Mouse (Mus musculus): ENCODE data around the gene Glyctk.

Glyctk gene

GRCm38 (mm10) chr9:106147851-106148431 lies 10.0 kb downstream of the Glyctk start:
- DNase-seq (ENCODE audit: low spot score in 2 of 2) = no peak

GRCm38 (mm10) chr9:106147281-106147680 lies 10.7 kb downstream of the Glyctk start:
- DNase-seq (ENCODE audit: low spot score in 2 of 2) = no peak

GRCm38 (mm10) chr9:106145582-106145981 lies 12.4 kb downstream of the Glyctk start:
- DNase-seq (ENCODE audit: low spot score in 2 of 2) = no peak

GRCm38 (mm10) chr9:106144176-106144575 lies 13.8 kb downstream of the Glyctk start:
- peak in 1 of 2 experiments; percentile 39 for DNase-seq (ENCODE audit: low spot score in 2 of 2)

GRCm38 (mm10) chr9:106141955-106142354 lies 16.0 kb downstream of the Glyctk start:
- DNase-seq (ENCODE audit: low spot score in 2 of 2) = no peak

GRCm38 (mm10) chr9:106139763-106140162 lies 18.2 kb downstream of the Glyctk start:
- DNase-seq (ENCODE audit: low spot score in 2 of 2) = peak in 1 of 2 experiments; percentile 65

- DNase-seq (ENCODE audit: low spot score in 2 of 2) = no peak
These were observed 20.2 kb downstream of the Glyctk start for GRCm38 (mm10) chr9:106137671-106138216.

- no peak for DNase-seq (ENCODE audit: low spot score in 2 of 2)
These were observed 27.7 kb downstream of the Glyctk start for GRCm38 (mm10) chr9:106130250-106130649.

- DNase-seq (ENCODE audit: low spot score in 2 of 2) = no peak
These were observed 28.9 kb downstream of the Glyctk start for GRCm38 (mm10) chr9:106129072-106129471.

GRCm38 (mm10) chr9:106126786-106127251 lies 31.1 kb downstream of the Glyctk start:
- peak; percentile 63 to 73 for DNase-seq (ENCODE audit: low spot score in 2 of 2)

- DNase-seq (ENCODE audit: low spot score in 2 of 2) = peak; percentile 39 to 71
These were observed 34.3 kb downstream of the Glyctk start for GRCm38 (mm10) chr9:106123599-106123998.

- DNase-seq (ENCODE audit: low spot score in 2 of 2) = peak in 1 of 2 experiments; percentile 51
These were observed 38.9 kb downstream of the Glyctk start for GRCm38 (mm10) chr9:106119075-106119474.

GRCm38 (mm10) chr9:106115801-106116424 lies 42.0 kb downstream of the Glyctk start:
- no peak for DNase-seq (ENCODE audit: low spot score in 2 of 2)

GRCm38 (mm10) chr9:106112770-106113423 lies 45.0 kb downstream of the Glyctk start:
- DNase-seq (ENCODE audit: low spot score in 2 of 2) = peak; percentile 84 to 91

- no peak for DNase-seq (ENCODE audit: low spot score in 2 of 2)
These were observed 51.7 kb downstream of the Glyctk start for GRCm38 (mm10) chr9:106106241-106106640.

- no peak for DNase-seq (ENCODE audit: low spot score in 2 of 2)
These were observed 53.5 kb downstream of the Glyctk start for GRCm38 (mm10) chr9:106104401-106104800.
